Mouse (Mus musculus) layer of hippocampus, adult 6 months (tissue): Measurements from ENCODE around the gene Slc5a5. TPM values are rescaled to one million over a fixed set of nuclear protein-coding genes. Genes with fewer than 3 reads are reported as not detected.
A peak's percentile ranks its signal among the peaks of the same experiment; 100 is the strongest.

Experiments used
- long read RNA-seq, 2 experiments: library from polyadenylated mRNA; unstranded; transcript quantifications; one replicate each; pipeline ENCODE4 v2.0.0; 2019 to 2020
- microRNA-seq: library from miRNA; unstranded; fragments of <30 nt; microRNA quantifications from one replicate; pipeline ENCODE4 v1.2.0, GENCODE M21; 2020
- polyA plus RNA-seq: library from polyadenylated mRNA; unstranded; fragments of <200 nt; fragmentation: Nextera tagmentation; gene quantifications from 2 replicates; pipeline ENCODE4 v1.2.3, GENCODE M21; 2021

The Slc5a5 gene
- 18.6 and 19.7 TPM in 2 replicates for polyA plus RNA-seq
- long read RNA-seq, experiment 1, partial matches to known transcripts: 73 of 73 reads
- long read RNA-seq, experiment 1, other reads (novel, unspliced or antisense): 0 of 73 reads
- long read RNA-seq, experiment 2, transcript Slc5a5-201 (15 exons, 2,928 nt): major isoform, 6 of 123 reads
- long read RNA-seq, experiment 2, partial matches to known transcripts: 115 of 123 reads
- long read RNA-seq, experiment 2, other reads (novel, unspliced or antisense): 2 of 123 reads

GRCm38 (mm10) chr8:70892022-70892895, at the start of gene Slc5a5:
TSS of gene Slc5a5 (minus strand) at chr8:70892757.

GRCm38 (mm10) chr8:70905831-70906736, 13.5 kb upstream of the Slc5a5 start, which contains the start of gene Map1s:
TSS of gene Map1s (plus strand) at chr8:70905932.

GRCm38 (mm10) chr8:70897021-70897680, 4.6 kb upstream of the Slc5a5 start, which contains the start of gene Rpl18a:
TSS of gene Rpl18a (minus strand) at chr8:70897412.

GRCm38 (mm10) chr8:70873364-70873985, 19.1 kb downstream of the Slc5a5 start, which contains the start of gene Ccdc124:
TSS of gene Ccdc124 (minus strand) at chr8:70873935.

GRCm38 (mm10) chr8:70862824-70863641, 29.5 kb downstream of the Slc5a5 start, which contains the start of gene Kcnn1:
TSS of gene Kcnn1 (minus strand) at chr8:70863258.

GRCm38 (mm10) chr8:70839408-70840351, 52.9 kb downstream of the Slc5a5 start, which contains the start of gene Arrdc2:
TSS of gene Arrdc2 (minus strand) at chr8:70839720.

Small RNA genes within 50 kb of the gene (microRNA-seq; reads per million reads assigned to microRNA genes)
- gene Mir1969: 14.8 reads per million, percentile 37 among the genes with 10 or more reads in this experiment
- gene Mir7067: 1.1 reads per million

Other genes starting within 250 kb of the Slc5a5 start
- 16.0 and 19.4 TPM in 2 replicates for gene Pgpep1, start 232.4 kb downstream of the Slc5a5 start, polyA plus RNA-seq
- 247 and 266 TPM in 2 replicates for gene Lsm4, start 219.5 kb downstream of the Slc5a5 start, polyA plus RNA-seq
- gene Jund, start 193.8 kb downstream of the Slc5a5 start, polyA plus RNA-seq: 6.2 and 8.7 TPM in 2 replicates
- gene Iqcn, start 189.3 kb downstream of the Slc5a5 start, polyA plus RNA-seq: 0.05 TPM in 1 of 2 replicates, not detected in the other
- not detected in 2 replicates for gene Gm3336, start 174.2 kb downstream of the Slc5a5 start, polyA plus RNA-seq
- gene Pde4c, start 169.0 kb downstream of the Slc5a5 start, polyA plus RNA-seq: 0.05 and 0.30 TPM in 2 replicates
- 868 and 977 TPM in 2 replicates for gene Rab3a, start 138.1 kb downstream of the Slc5a5 start, polyA plus RNA-seq
- 115 and 124 TPM in 2 replicates for gene Mpv17l2, start 131.8 kb downstream of the Slc5a5 start, polyA plus RNA-seq
- 97.6 and 107 TPM in 2 replicates for gene Pik3r2, start 116.0 kb downstream of the Slc5a5 start, polyA plus RNA-seq
- 109 and 146 TPM in 2 replicates for gene Mast3, start 87.7 kb downstream of the Slc5a5 start, polyA plus RNA-seq
- gene Il12rb1, start 84.3 kb downstream of the Slc5a5 start, polyA plus RNA-seq: 0.10 and 0.21 TPM in 2 replicates
- gene Arrdc2, start 53.0 kb downstream of the Slc5a5 start, polyA plus RNA-seq: 8.8 and 12.2 TPM in 2 replicates
- 8.6 and 9.3 TPM in 2 replicates for gene Kcnn1, start 29.5 kb downstream of the Slc5a5 start, polyA plus RNA-seq
- gene Ccdc124, start 18.8 kb downstream of the Slc5a5 start, polyA plus RNA-seq: 128 and 139 TPM in 2 replicates
- 2,904 and 3,318 TPM in 2 replicates for gene Rpl18a, start 4.7 kb upstream of the Slc5a5 start, polyA plus RNA-seq
- 29.0 and 30.2 TPM in 2 replicates for gene Map1s, start 13.2 kb upstream of the Slc5a5 start, polyA plus RNA-seq